Mouse (Mus musculus) lung, embryonic 16.5 days (tissue): Measurements from ENCODE around the gene Cdh16. TPM values are rescaled to one million over a fixed set of nuclear protein-coding genes. Genes with fewer than 3 reads are reported as not detected.
"Not testable (repeated sequence)": the region's sequence is repeated elsewhere in the genome, so short reads cannot be mapped to it uniquely, and the experiment has no call there.

ENCODE experiments used
- ATAC-seq: fragments of 200-750 bp; cut with Nextera tagmentation; 2 replicates; pipeline ENCODE4 v1.8.0; 2017; ENCODE audit warnings: low read depth, mild to moderate bottlenecking, moderate library complexity
- H3K27ac ChIP-seq: fragments of 300-500 bp; sonication (generic); 2 replicates; pipeline ENCODE4 v1.5.1; 2014; ENCODE audit warnings: mild to moderate bottlenecking, control low read depth, low read length
- H3K27me3 ChIP-seq: fragments of 300-500 bp; sonication (generic); 2 replicates; pipeline ENCODE4 v1.6.1; 2014; ENCODE audit warnings: low read depth, low read length, mixed read lengths; ENCODE audit not compliant: control insufficient read depth, insufficient read depth
- H3K36me3 ChIP-seq: fragments of 300-500 bp; sonication (generic); 2 replicates; pipeline ENCODE4 v1.6.1; 2014; ENCODE audit warnings: low read length; ENCODE audit not compliant: control insufficient read depth, insufficient read depth
- H3K4me1 ChIP-seq: fragments of 300-500 bp; sonication (generic); replicated peaks from 2 replicates; pipeline ENCODE4 v1.6.1; 2014; ENCODE audit warnings: low read length, mixed read lengths; ENCODE audit not compliant: control insufficient read depth, insufficient read depth
- H3K4me2 ChIP-seq: fragments of 300-500 bp; sonication (generic); 2 replicates; pipeline ENCODE4 v1.6.1; 2014; ENCODE audit warnings: low read depth, low read length, control low read depth
- H3K4me3 ChIP-seq: fragments of 300-500 bp; sonication (generic); 2 replicates; pipeline ENCODE4 v1.5.1; 2014; ENCODE audit warnings: mild to moderate bottlenecking, low read length, control low read depth
- H3K9ac ChIP-seq: fragments of 300-500 bp; sonication (generic); 2 replicates; pipeline ENCODE4 v1.6.1; 2014; ENCODE audit warnings: low read length, control low read depth
- H3K9me3 ChIP-seq: fragments of 300-500 bp; sonication (generic); 2 replicates; pipeline ENCODE4 v1.6.1; 2016; ENCODE audit warnings: low read length; ENCODE audit not compliant: control insufficient read depth
- WGBS: fragments of 180-500 bp; shearing (Covaris S2); extraction: QIAGEN DNeasy Blood & Tissue Kit; methylation state at CpG from one replicate; pipeline ENCODE4 v1.1.7; 2014; 5-methylcytosine and 5-hydroxymethylcytosine counted together
- polyA plus RNA-seq: library from polyadenylated mRNA; unstranded; fragments of >200 nt; fragmentation: Nextera tagmentation; extraction: Ambion mirVana; gene quantifications from 2 replicates; pipeline ENCODE4 v1.2.1, GENCODE M21; 2015

Cdh16 gene
- polyA plus RNA-seq, 1 experiment from 2014 or later, result 70.4 TPM

- Histone ChIP-seq H3K36me3 (peaks cover 8% of the 10 kb centered on the region), H3K4me2 (no peak overlapping the region), H3K9me3 (no peaks in the 10 kb centered on the region), H3K9ac (no peak overlapping the region), H3K27me3 (no peaks in the 10 kb centered on the region), H3K4me3 (no peak overlapping the region), H3K27ac (no peak overlapping the region), H3K4me1 (peaks cover 8% of the 10 kb centered on the region)
- 85% methylated on average over 31 of the region's 31 CpGs for WGBS
- no peak for ATAC-seq
Observed at GRCm38 (mm10) chr8:104593536-104594325, 30.5 kb downstream of the Cdh16 start.

- no peak overlapping the region for H3K9ac ChIP-seq
- WGBS, result 57% methylated on average over 6 of the region's 6 CpGs
- H3K4me2 ChIP-seq, result no peak overlapping the region
Observed at GRCm38 (mm10) chr8:104592566-104592965, 31.6 kb downstream of the Cdh16 start.

GRCm38 (mm10) chr8:104591856-104592255 is 32.3 kb downstream of the Cdh16 start:
- Histone ChIP-seq H3K4me2 (peak overlapping the region; percentile 94), H3K36me3 (peaks cover 8% of the 10 kb centered on the region), H3K27ac (peak overlapping the region; percentile 43; the same call in 1 of the 2 replicates), H3K9ac (peak overlapping the region; percentile 61), H3K27me3 (no peaks in the 10 kb centered on the region), H3K9me3 (no peaks in the 10 kb centered on the region), H3K4me3 (peak overlapping the region; percentile 52), H3K4me1 (peaks cover 8% of the 10 kb centered on the region)
- 2% methylated on average over 9 of the region's 9 CpGs for WGBS
- no peak for ATAC-seq

More at GRCm38 (mm10) chr8:104592566-104592965, 31.6 kb downstream of the Cdh16 start:
- H3K9me3 ChIP-seq, result no peaks in the 10 kb centered on the region
- H3K27ac ChIP-seq, result no peak overlapping the region
- peaks cover 8% of the 10 kb centered on the region for H3K36me3 ChIP-seq
- peaks cover 8% of the 10 kb centered on the region for H3K4me1 ChIP-seq
- H3K4me3 ChIP-seq, result no peak overlapping the region
- H3K27me3 ChIP-seq, result no peaks in the 10 kb centered on the region
- no peak for ATAC-seq

DNA sequence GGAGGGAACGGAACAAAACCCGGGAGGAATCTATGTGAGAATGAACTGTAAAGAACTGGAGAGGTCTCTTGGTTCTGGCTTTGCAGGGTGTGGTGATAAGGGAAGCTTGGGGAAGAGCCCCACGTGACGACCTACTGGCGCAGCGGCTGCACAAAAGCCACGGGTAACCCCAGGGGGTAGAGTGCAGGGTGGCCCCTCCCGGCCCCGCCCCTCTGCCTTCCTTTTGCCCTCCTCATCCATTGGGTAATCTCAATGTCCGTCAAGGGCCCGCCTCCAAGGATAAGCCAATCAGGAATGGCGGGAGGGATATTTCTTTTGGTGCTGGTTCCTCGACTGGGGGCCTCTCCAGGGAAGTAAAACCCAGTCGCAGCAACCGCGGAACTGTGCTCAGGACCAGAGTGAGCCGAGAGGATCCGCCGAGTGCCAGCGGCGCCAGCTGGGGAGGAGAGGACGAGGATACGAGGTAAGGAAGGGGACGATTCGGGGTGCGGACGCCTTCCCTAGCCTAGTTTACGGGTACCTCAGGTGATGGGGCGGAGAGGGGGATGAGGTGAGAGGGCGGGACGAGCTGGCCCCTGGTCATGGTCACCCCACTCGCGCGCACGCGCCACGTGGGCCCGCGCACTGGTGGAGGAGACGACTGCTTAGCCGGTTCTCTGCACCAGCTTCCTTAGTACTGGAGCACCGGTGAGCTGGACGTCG is 32.9 kb downstream of the Cdh16 start, which contains the start of gene Pdp2:
Gene Pdp2 (plus strand): TSS at position 319 of the 702 bp plus-strand sequence.
- Histone ChIP-seq H3K9me3 (no peaks in the 10 kb centered on the region), H3K27me3 (no peaks in the 10 kb centered on the region), H3K36me3 (peaks cover 8% of the 10 kb centered on the region), H3K4me2 (peak within 1 kb of the TSS; percentile 94), H3K27ac (peak within 1 kb of the TSS; percentile 43), H3K4me1 (peaks cover 8% of the 10 kb centered on the region), H3K9ac (peak within 1 kb of the TSS; percentile 61), H3K4me3 (peak within 1 kb of the TSS; percentile 52)
- WGBS, result under 1% methylated on average over 40 of the region's 44 CpGs
- peak; percentile 99 for ATAC-seq

- H3K4me2 ChIP-seq, result no peak overlapping the region
- 95% methylated on average over 3 of the region's 3 CpGs for WGBS
Observed at GRCm38 (mm10) chr8:104590284-104590683, 33.9 kb downstream of the Cdh16 start.

GRCm38 (mm10) chr8:104584522-104584921 is 39.7 kb downstream of the Cdh16 start:
- Histone ChIP-seq H3K27ac (no peak overlapping the region), H3K9ac (no peak overlapping the region), H3K27me3 (no peaks in the 10 kb centered on the region), H3K4me1 (no peaks in the 10 kb centered on the region), H3K9me3 (no peaks in the 10 kb centered on the region), H3K36me3 (no peaks in the 10 kb centered on the region), H3K4me2 (no peak overlapping the region), H3K4me3 (no peak overlapping the region)
- ATAC-seq, result no peak
- 32% methylated on average over 1 of the region's 1 CpGs for WGBS

More at GRCm38 (mm10) chr8:104590284-104590683, 33.9 kb downstream of the Cdh16 start:
- Histone ChIP-seq H3K27ac (no peak overlapping the region), H3K27me3 (no peaks in the 10 kb centered on the region), H3K4me3 (no peak overlapping the region), H3K4me1 (peaks cover 6% of the 10 kb centered on the region), H3K36me3 (peaks cover 8% of the 10 kb centered on the region), H3K9ac (no peak overlapping the region), H3K9me3 (no peaks in the 10 kb centered on the region)
- ATAC-seq, result no peak

GRCm38 (mm10) chr8:104577606-104578005 is 46.6 kb downstream of the Cdh16 start:
- not testable (repeated sequence) for H3K9me3 ChIP-seq, ATAC-seq, H3K27me3 ChIP-seq, H3K4me2 ChIP-seq, H3K27ac ChIP-seq, H3K36me3 ChIP-seq, H3K4me1 ChIP-seq, H3K4me3 ChIP-seq, H3K9ac ChIP-seq
- WGBS, result 75% methylated on average over 17 of the region's 17 CpGs

GRCm38 (mm10) chr8:104576820-104577219 is 47.4 kb downstream of the Cdh16 start:
- 81% methylated on average over 3 of the region's 3 CpGs for WGBS
- no peak overlapping the region for H3K27ac ChIP-seq
- no peak overlapping the region for H3K4me3 ChIP-seq
- H3K4me1 ChIP-seq, result no peaks in the 10 kb centered on the region
- H3K9me3 ChIP-seq, result no peaks in the 10 kb centered on the region
- no peak for ATAC-seq
- no peak overlapping the region for H3K9ac ChIP-seq
- H3K27me3 ChIP-seq, result no peaks in the 10 kb centered on the region
- H3K36me3 ChIP-seq, result no peaks in the 10 kb centered on the region
- H3K4me2 ChIP-seq, result no peak overlapping the region
